Mouse (Mus musculus): Measurements from ENCODE around the gene Hap1.

GRCm38 (mm10) chr11:100320172-100320630 lies 35.7 kb downstream of the Hap1 start:
- TF ChIP-seq CTCF (IDR thresholded peaks at IDR 0.05; ENCODE audit: borderline replicate concordance, control insufficient read depth, extremely low read depth, insufficient read depth, low read length, poor library complexity) (no peak), POLR2A (IDR thresholded peaks at IDR 0.05; ENCODE audit: control insufficient read depth, extremely low read depth, insufficient read depth, low read length, poor library complexity) (peak; percentile 91)
